Mouse (Mus musculus): ENCODE measurements around the gene Rps16. TPM values are rescaled to one million over a fixed set of nuclear protein-coding genes. Genes with fewer than 3 reads are reported as not detected.
A peak's percentile ranks its signal among the peaks of the same experiment; 100 is the strongest.

Gene Rps16
- 100 to 1,000 TPM; 454 to 471 TPM for total RNA-seq (2021)

- DNase-seq, result peak; percentile 98 to 99
Observed at GRCm38 (mm10) chr7:28350155-28350883, at the start of gene Rps16. TSS of gene Rps16 (plus strand) at chr7:28350652.

- peak in 1 of 2 experiments; percentile 44 for DNase-seq
Observed at GRCm38 (mm10) chr7:28301616-28302433, 48.6 kb upstream of the Rps16 start, which contains the start of gene Dll3. TSS of gene Dll3 (minus strand) at chr7:28302238.

GRCm38 (mm10) chr7:28305641-28306040 is 44.8 kb upstream of the Rps16 start:
- no peak for DNase-seq

- no peak for DNase-seq
Observed at GRCm38 (mm10) chr7:28306216-28306615, 44.2 kb upstream of the Rps16 start.

GRCm38 (mm10) chr7:28309737-28310136 is 40.7 kb upstream of the Rps16 start:
- DNase-seq, result no peak

- DNase-seq, result peak in 1 of 2 experiments; percentile 34
Observed at GRCm38 (mm10) chr7:28311151-28311925, 39.1 kb upstream of the Rps16 start.

GRCm38 (mm10) chr7:28311926-28312543 is 38.4 kb upstream of the Rps16 start, which contains the start of gene Timm50:
TSS of gene Timm50 (minus strand) at chr7:28312072.
- DNase-seq, result peak; percentile 98 to 99

GRCm38 (mm10) chr7:28318036-28318435 is 32.4 kb upstream of the Rps16 start:
- DNase-seq, result no peak

GRCm38 (mm10) chr7:28318714-28319113 is 31.7 kb upstream of the Rps16 start:
- no peak for DNase-seq

GRCm38 (mm10) chr7:28321974-28322720 is 28.3 kb upstream of the Rps16 start:
- DNase-seq, result no peak

GRCm38 (mm10) chr7:28325293-28325692 is 25.2 kb upstream of the Rps16 start:
- DNase-seq, result no peak

- DNase-seq, result no peak
Observed at GRCm38 (mm10) chr7:28326457-28326856, 24.0 kb upstream of the Rps16 start.

- DNase-seq, result no peak
Observed at GRCm38 (mm10) chr7:28328260-28328659, 22.2 kb upstream of the Rps16 start.

GRCm38 (mm10) chr7:28334534-28334933 is 15.9 kb upstream of the Rps16 start:
- DNase-seq, result no peak

GRCm38 (mm10) chr7:28335471-28335870 is 15.0 kb upstream of the Rps16 start:
- no peak for DNase-seq

- peak; percentile 94 to 97 for DNase-seq
Observed at GRCm38 (mm10) chr7:28338108-28338998, 12.1 kb upstream of the Rps16 start, which contains the start of gene Supt5. TSS of gene Supt5 (minus strand) at chr7:28338746.

GRCm38 (mm10) chr7:28339213-28339917 is 11.1 kb upstream of the Rps16 start:
- DNase-seq, result no peak

- DNase-seq, result no peak
Observed at GRCm38 (mm10) chr7:28341381-28341780, 9.1 kb upstream of the Rps16 start.

GRCm38 (mm10) chr7:28344637-28345036 is 5.8 kb upstream of the Rps16 start:
- DNase-seq, result no peak

GRCm38 (mm10) chr7:28347746-28348145 is 2.7 kb upstream of the Rps16 start:
- DNase-seq, result no peak
